Mouse (Mus musculus): ENCODE measurements at regions not wholly inside any gene's neighbourhood (a gene's known extent, or its start where the extent isn't known, plus 50 kb on each side); places are given as distances from the start of the nearest gene placed in this dataset.

DNA sequence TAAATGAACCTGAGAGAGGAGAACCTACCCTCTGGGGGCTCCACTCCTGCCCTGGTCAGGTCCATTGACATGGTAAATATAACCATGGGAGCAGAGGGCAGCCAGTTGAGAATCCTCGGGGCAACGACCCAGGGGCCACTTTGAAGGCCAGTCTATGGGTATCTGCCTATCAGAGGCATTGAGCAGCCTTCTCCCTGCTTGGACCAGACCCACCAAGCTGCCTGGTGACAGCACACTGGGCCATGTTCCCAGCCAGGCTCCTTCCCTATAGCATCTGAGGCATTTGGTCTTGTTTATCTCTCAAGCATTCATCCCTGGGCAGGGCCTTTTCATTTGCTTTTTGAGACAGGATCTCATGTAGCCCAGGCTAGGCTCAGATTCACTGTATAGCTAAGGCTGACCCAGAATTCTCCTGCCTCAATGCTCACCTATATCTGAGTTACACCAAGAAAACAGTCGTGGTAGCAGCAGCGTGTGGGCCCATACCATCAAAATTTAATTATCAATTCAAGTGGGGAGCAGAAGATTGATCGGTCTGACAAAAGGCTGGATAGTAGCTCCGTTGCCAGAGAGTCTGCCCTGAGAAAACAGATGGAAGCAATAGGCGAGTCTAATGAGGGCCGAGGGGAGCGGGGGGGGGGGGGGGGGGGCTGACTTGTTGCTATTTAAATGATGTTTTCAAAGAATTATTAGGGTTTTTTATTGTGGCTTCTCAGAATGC, 141.7 kb downstream of the Tfap2c start:
- DNase-seq (ENCODE audit: extremely low read depth, insufficient read length, low spot score), result no peak

GRCm38 (mm10) chr2:172698961-172699360, 149.6 kb downstream of the Tfap2c start:
- no peak for DNase-seq (ENCODE audit: extremely low read depth, insufficient read length, low spot score)

- DNase-seq (ENCODE audit: extremely low read depth, insufficient read length, low spot score), result peak; percentile 41
Measured at GRCm38 (mm10) chr2:172699654-172700053, 150.3 kb downstream of the Tfap2c start.

GRCm38 (mm10) chr2:172710641-172711040, 161.2 kb downstream of the Tfap2c start:
- DNase-seq (ENCODE audit: extremely low read depth, insufficient read length, low spot score), result no peak

GRCm38 (mm10) chr2:172726701-172727100, 177.3 kb downstream of the Tfap2c start:
- no peak for DNase-seq (ENCODE audit: extremely low read depth, insufficient read length, low spot score)

DNA sequence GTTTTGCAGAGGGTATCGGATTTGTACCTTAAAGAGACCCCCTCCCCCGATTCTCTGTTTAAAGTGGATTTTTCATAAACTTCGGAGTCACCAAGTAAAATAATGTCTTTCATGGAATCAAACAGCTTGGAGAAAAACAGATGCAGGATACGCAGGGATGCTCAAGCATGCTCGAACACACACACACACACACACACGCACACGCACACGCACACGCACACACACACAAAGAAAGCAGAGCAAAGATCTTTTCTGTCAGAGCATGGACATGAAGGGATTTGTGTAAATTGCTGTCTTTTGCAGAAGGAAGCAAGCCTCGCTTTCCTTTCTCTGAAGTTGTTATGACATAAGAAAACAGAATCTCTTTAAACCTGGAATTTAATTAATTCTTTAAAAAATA, 178.2 kb downstream of the Tfap2c start:
- DNase-seq (ENCODE audit: extremely low read depth, insufficient read length, low spot score), result no peak

DNA sequence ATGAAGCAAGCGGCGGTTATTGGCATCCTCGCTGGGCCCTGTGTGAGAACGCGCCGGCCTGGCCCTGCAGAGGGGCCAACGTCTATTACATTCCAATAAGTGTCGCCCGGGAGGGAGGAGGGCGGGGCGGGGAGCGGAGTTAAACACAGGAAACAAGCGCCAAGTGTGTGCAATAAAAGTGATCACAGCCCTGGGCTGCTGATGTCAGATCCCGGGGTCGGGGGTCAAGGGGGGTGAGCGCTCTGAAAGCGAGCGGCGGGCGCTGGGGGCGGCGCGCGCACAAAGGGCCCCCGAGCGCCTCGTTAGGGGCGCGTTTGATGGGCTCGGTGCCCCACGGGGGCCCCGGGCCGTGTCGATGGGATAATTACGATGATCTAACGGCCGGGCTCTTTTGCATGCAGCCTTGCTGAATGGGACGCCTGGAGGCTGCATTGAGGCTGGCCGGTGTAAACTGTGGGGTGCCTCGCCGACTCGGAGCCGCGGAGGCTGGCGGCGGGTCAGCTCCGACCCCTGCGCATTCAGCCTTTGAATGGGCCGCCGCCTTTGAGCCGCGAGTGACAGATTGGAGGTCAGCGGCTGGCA, 178.9 kb downstream of the Tfap2c start:
- DNase-seq (ENCODE audit: extremely low read depth, insufficient read length, low spot score), result no peak

- no peak for DNase-seq (ENCODE audit: extremely low read depth, insufficient read length, low spot score)
Measured at GRCm38 (mm10) chr2:172729151-172729550, 179.8 kb downstream of the Tfap2c start.

- no peak for DNase-seq (ENCODE audit: extremely low read depth, insufficient read length, low spot score)
Measured at GRCm38 (mm10) chr2:172729741-172730140, 180.3 kb downstream of the Tfap2c start.

DNA sequence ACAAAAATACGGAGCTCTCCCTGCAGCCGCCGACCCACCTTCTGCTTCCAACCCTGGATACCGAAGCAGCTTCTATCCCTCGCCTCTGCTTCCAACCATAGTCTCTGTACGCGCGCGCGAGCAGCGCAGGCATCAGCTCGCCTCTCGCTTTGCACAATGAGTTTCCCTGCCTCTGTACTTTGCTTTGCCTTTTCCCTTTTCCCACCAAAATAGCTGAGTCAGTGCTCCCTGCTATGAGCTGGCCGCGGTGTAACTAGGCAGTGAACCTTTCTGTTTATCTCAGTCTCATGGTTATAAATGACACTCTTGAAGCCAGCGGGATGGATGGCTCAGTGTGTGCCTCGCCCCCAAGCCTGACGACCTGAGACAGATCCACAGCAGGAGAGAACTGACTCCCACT, 182.0 kb downstream of the Tfap2c start:
- DNase-seq (ENCODE audit: extremely low read depth, insufficient read length, low spot score), result no peak

GRCm38 (mm10) chr2:172732453-172733210, 183.2 kb downstream of the Tfap2c start:
- DNase-seq (ENCODE audit: extremely low read depth, insufficient read length, low spot score), result no peak

DNA sequence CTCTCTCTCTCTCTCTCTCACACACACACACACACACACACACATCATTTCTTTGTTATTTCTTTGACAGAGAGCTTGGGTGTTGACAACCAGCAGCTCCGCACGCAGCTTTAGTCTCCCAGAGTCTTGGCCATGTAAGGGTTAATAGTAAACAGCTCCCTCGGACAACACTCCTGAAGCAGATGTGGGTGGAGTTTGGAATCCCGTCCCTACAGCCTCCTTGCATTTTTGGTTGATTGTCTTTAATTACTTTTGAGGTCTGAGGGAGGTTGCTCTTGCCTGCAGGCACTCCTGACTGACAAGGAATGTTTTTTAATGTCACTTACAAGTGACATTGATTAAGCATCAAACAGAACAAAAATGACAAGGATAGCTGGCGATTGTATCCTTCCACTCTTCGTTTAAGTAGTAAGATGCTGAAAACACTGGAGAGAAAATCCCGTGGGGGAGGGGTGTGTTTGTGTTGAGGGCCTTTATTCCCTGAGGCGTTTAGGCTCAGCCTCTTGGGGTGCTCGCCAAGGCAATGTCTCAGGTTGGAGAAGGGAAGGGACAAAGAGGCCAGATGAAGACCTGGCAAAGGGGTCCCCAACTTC, 184.1 kb downstream of the Tfap2c start:
- no peak for DNase-seq (ENCODE audit: extremely low read depth, insufficient read length, low spot score)

GRCm38 (mm10) chr2:172735621-172736020, 186.2 kb downstream of the Tfap2c start:
- no peak for DNase-seq (ENCODE audit: extremely low read depth, insufficient read length, low spot score)

- no peak for DNase-seq (ENCODE audit: extremely low read depth, insufficient read length, low spot score)
Measured at GRCm38 (mm10) chr2:172739041-172739491, 189.7 kb downstream of the Tfap2c start.

DNA sequence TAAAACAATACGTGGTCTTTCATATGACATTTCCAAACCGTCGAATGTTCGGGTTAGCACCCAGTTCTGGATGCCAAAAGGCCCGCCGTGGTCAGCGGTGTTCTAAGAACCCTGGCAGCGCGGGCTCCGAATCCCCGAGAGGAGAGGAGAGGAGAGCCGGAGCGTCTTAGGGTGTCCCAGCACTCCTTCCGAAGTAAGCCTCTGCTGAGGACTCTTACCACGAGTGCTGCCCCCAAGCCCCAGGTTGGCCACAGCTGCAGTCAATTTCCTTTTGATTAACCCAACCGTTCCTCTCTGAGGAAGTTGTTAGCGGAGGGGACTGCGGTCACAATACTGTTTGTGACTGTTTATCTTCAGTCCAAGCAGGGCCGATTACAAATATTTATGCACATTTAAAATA, 190.1 kb downstream of the Tfap2c start:
- no peak for DNase-seq (ENCODE audit: extremely low read depth, insufficient read length, low spot score)

DNA sequence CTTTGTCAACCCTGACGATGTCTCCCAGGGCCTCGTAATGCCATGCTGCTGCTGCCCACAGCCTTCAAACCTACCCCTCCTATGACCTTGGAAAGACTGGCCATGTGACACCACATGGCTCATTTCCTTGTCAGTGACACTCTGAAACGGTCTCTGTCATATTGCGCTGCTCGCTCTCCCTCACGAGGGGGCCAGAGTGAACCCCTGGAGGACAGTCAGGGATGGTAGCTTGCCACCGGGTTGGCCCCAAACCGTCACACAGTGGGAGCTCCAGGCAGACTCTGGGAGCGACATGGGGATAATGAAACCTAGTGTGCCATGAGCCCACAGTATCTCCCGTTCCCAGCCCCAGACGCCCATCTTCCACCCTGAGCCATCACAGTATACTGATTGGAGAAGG, 188.8 kb downstream of the Bmp7 start:
- no peak for DNase-seq (ENCODE audit: extremely low read depth, insufficient read length, low spot score)

DNA sequence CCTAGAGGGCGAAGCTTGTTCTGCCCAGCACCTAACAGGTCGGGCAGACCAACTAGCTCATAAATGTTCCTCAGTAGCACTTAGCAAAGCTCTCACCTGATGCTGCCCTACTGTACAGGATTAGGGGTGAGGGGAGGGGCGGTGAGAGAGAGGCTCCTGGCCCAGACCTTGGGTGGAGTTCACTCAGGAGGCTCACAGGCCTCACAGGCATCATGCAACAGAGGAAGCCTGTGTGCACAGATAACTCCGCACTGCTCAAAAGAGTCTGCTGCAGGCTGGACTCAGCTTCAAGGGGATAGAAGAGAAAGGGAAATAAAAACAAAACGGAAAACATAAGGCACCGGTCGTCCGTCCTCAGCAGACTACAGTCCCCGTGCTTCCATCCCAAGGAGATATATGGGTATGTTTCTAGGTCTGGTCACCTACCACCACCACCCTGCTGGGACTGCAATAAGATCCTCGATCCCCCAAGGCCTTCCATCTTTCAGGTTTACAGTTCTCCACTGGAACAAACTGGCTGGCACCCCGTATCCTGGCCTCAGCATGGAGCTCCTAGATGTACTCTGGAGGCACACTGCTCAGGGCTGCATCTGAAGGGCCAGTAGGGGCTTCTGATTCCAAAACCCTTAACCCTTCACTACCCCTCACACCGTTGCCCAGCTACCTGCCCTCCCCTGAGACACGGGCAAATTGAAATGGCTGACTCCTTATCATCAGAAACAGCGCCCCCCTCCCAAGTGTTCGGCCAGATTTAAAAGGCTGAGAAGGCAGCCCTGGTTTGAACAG, 184.2 kb downstream of the Bmp7 start:
- DNase-seq (ENCODE audit: extremely low read depth, insufficient read length, low spot score), result no peak

GRCm38 (mm10) chr2:172756472-172756860, 183.7 kb downstream of the Bmp7 start:
- DNase-seq (ENCODE audit: extremely low read depth, insufficient read length, low spot score), result no peak

- DNase-seq (ENCODE audit: extremely low read depth, insufficient read length, low spot score), result peak; percentile 60
Measured at GRCm38 (mm10) chr2:172758497-172758896, 181.6 kb downstream of the Bmp7 start.

GRCm38 (mm10) chr2:172765260-172765659, 174.9 kb downstream of the Bmp7 start:
- DNase-seq (ENCODE audit: extremely low read depth, insufficient read length, low spot score), result no peak

DNA sequence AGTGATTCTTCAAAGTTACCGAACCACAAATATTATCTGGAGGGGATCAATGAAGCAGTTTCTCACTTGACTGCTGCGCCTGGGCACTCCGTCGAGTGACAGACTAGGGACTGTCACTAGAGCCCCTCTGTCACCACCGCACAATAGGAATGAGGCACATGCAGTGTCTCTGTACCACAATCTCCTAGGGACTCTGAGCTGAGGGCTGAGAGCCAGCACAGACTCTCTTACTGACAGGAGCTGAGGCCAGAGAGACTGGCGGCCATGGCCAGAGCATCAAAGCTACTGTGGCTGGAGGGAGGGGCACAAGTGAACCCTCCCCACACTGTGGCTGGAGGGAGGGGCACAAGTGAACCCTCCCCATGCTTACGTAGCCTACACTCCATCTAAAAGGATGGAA, 173.7 kb downstream of the Bmp7 start:
- no peak for DNase-seq (ENCODE audit: extremely low read depth, insufficient read length, low spot score)
